Mouse (Mus musculus) MEL (cell line): Measurements from ENCODE around the gene Kctd6.

Source experiments
- CTCF ChIP-seq, 3 experiments: IDR thresholded peaks in 2 of 3; conservative IDR thresholded peaks in 1 of 3; 2 replicates each; pipeline ENCODE4 v1.5.1; 2011 to 2012; ENCODE audit warnings: low read length in 3 of 3, low read depth in 2 of 3, mild to moderate bottlenecking in 2 of 3, improper control_type of control experiment in 1 of 3, inconsistent platforms in 1 of 3, mixed read lengths in 1 of 3, moderate library complexity in 1 of 3; ENCODE audit not compliant: control insufficient read depth in 1 of 3, insufficient read depth in 1 of 3, poor library complexity in 1 of 3, severe bottlenecking in 1 of 3
- ELF1 ChIP-seq: IDR thresholded peaks from 2 replicates; pipeline ENCODE4 v1.6.1; 2014; ENCODE audit warnings: low read depth, mild to moderate bottlenecking, inconsistent platforms, low read length, improper control_type of control experiment, moderate library complexity
- MAFK ChIP-seq: IDR thresholded peaks from 2 replicates; pipeline ENCODE4 v1.6.1; 2011; ENCODE audit warnings: low read depth, mild to moderate bottlenecking, low read length, improper control_type of control experiment, borderline replicate concordance
- MAX ChIP-seq: IDR thresholded peaks from 2 replicates; pipeline ENCODE4 v1.6.1; 2011; ENCODE audit warnings: low read length, improper control_type of control experiment
- MEF2A ChIP-seq: IDR thresholded peaks from 2 replicates; pipeline ENCODE4 v1.6.1; 2014; ENCODE audit warnings: low read depth, mild to moderate bottlenecking, inconsistent platforms, low read length, improper control_type of control experiment; ENCODE audit not compliant: poor library complexity, insufficient replicate concordance, severe bottlenecking; ENCODE audit errors: extremely low read depth
- POLR2A ChIP-seq, 2 experiments: IDR thresholded peaks; 2 replicates each; pipeline ENCODE4 v1.6.1; 2011 to 2012; ENCODE audit warnings: low read length in 2 of 2, mild to moderate bottlenecking in 2 of 2, control low read depth in 1 of 2, improper control_type of control experiment in 1 of 2, low read depth in 1 of 2, moderate library complexity in 1 of 2; ENCODE audit not compliant: control insufficient read depth in 1 of 2, insufficient read depth in 1 of 2, poor library complexity in 1 of 2
- POLR2AphosphoS2 ChIP-seq: IDR thresholded peaks from 2 replicates; pipeline ENCODE4 v1.6.1; 2011; ENCODE audit warnings: low read length, improper control_type of control experiment
- TAL1 ChIP-seq: IDR thresholded peaks from 2 replicates; pipeline ENCODE4 v1.6.1; 2012; ENCODE audit warnings: mild to moderate bottlenecking, inconsistent platforms, low read length, moderate library complexity, mixed read lengths
- TCF12 ChIP-seq: IDR thresholded peaks from 2 replicates; pipeline ENCODE4 v1.6.1; 2014; ENCODE audit warnings: low read depth, mild to moderate bottlenecking, inconsistent platforms, low read length, improper control_type of control experiment, moderate library complexity
- ZC3H11A ChIP-seq: IDR thresholded peaks from 2 replicates; pipeline ENCODE4 v1.6.1; 2012; ENCODE audit warnings: low read depth, mild to moderate bottlenecking, inconsistent platforms, low read length, improper control_type of control experiment

DNA sequence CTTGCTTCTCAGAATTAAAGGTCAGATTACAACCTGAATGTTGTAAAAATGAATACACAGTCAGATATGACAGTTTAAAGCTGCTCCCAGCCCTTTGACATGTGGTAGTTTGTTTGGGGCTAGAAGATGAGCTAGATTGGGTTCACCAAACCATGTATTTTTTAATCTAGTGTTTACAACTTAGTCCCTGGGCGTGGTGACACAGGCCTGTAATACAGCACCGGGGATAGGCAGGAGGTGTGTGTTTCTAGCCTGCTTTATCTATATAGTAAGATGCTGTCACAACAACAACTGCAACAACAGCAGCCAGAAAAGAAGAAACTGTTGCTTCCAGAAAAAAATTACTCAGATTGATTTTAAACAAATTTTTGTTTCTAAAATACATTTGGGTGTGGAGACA is 7.0 kb downstream of the Kctd6 start:
- TF ChIP-seq ELF1 (no peak), POLR2A (IDR thresholded peaks at IDR 0.05; ENCODE audit: control insufficient read depth in 1 of 2, insufficient read depth in 1 of 2, low read depth in 1 of 2, low read length in 2 of 2, poor library complexity in 1 of 2) (no peak), CTCF (IDR thresholded peaks at IDR 0.05 in 2 of 3, conservative IDR thresholded peaks at IDR 0.05 in 1 of 3; ENCODE audit: control insufficient read depth in 1 of 3, insufficient read depth in 1 of 3, low read depth in 2 of 3, low read length in 3 of 3, poor library complexity in 1 of 3, severe bottlenecking in 1 of 3) (no peak), TCF12 (no peak), MAX (no peak), POLR2AphosphoS2 (no peak), ZC3H11A (no peak), MAFK (no peak), MEF2A (no peak), TAL1 (no peak)
